In genomic region chr2:76504989-76505388, GRCm38 (mm10) we compare ENCODE assay signal across 14 mouse cellular contexts.
"Had no signal": no experiment of that assay in that cellular context is flagged by ENCODE, and none has a peak within 500 bp of the region (broad histone marks: within the 10 kb centered on the region; RNA-seq: fewer than 3 reads in every experiment).

No protein-coding gene starts in this region.

- ATAC-seq: midbrain, embryonic 16.5 days had no signal

- H3K9ac ChIP-seq: lung, embryonic 14.5 days; midbrain, embryonic 12.5 days; neural tube, embryonic 12.5 days; stomach, embryonic 15.5 days had no signal

- H3K27ac ChIP-seq: midbrain, embryonic 10.5 days; midbrain, embryonic 12.5 days; neural tube, embryonic 12.5 days; stomach, embryonic 15.5 days; stomach, postnatal 0 days had no signal

- H3K4me2 ChIP-seq: lung, embryonic 14.5 days; midbrain, embryonic 12.5 days; neural tube, embryonic 12.5 days; stomach, embryonic 15.5 days had no signal

- H3K27me3 ChIP-seq: midbrain, embryonic 12.5 days; neural tube, embryonic 12.5 days; stomach, embryonic 15.5 days had no signal

- H3K4me3 ChIP-seq: midbrain, embryonic 10.5 days; midbrain, embryonic 12.5 days; neural tube, embryonic 12.5 days; stomach, embryonic 15.5 days had no signal

- H3K36me3 ChIP-seq: midbrain, embryonic 10.5 days; midbrain, embryonic 12.5 days; neural tube, embryonic 12.5 days; stomach, embryonic 15.5 days had no signal

- DNase-seq: lung, embryonic 14.5 days; lung, postnatal 14 days; lung, postnatal 4 days; midbrain, embryonic 14.5 days; right cerebral cortex, postnatal 14 days; thymus, adult 2 months; thymus, postnatal 25 days; thymus, postnatal 4 days had no signal

- H3K9me3 ChIP-seq: midbrain, embryonic 12.5 days; neural tube, embryonic 12.5 days; stomach, embryonic 15.5 days had no signal

- H3K4me1 ChIP-seq: midbrain, embryonic 12.5 days; neural tube, embryonic 12.5 days; stomach, embryonic 15.5 days had no signal
